Mouse (Mus musculus): ENCODE measurements around the gene Pnmal2. TPM values are rescaled to one million over a fixed set of nuclear protein-coding genes. Genes with fewer than 3 reads are reported as not detected.

Gene Pnmal2
- polyA plus RNA-seq, 1 experiment from 2014 or later = 0.41 TPM

- H3K27me3 ChIP-seq (replicated peaks) = no peaks in the 10 kb centered on the region
- no peaks in the 10 kb centered on the region for H3K9me3 ChIP-seq (replicated peaks)
- 59% methylated on average over 13 of the region's 13 CpGs for WGBS (ENCODE audit: insufficient replicate concordance)
- no peak overlapping the region for H3K4me3 ChIP-seq
- no peak; the same call in 1 of the 2 replicates for ATAC-seq
- peaks cover 48% of the 10 kb centered on the region for H3K4me1 ChIP-seq
- H3K27ac ChIP-seq = 0 out of 2 replicates have a peak overlapping the region, but pooled peaks have one; percentile 17
- no peak overlapping the region for H3K9ac ChIP-seq
- peak overlapping the region; percentile 20 for H3K4me2 ChIP-seq
- H3K36me3 ChIP-seq = peaks cover 73% of the 10 kb centered on the region
These were observed 24.9 kb upstream of the Pnmal2 start for GRCm38 (mm10) chr7:16919395-16920149.

DNA sequence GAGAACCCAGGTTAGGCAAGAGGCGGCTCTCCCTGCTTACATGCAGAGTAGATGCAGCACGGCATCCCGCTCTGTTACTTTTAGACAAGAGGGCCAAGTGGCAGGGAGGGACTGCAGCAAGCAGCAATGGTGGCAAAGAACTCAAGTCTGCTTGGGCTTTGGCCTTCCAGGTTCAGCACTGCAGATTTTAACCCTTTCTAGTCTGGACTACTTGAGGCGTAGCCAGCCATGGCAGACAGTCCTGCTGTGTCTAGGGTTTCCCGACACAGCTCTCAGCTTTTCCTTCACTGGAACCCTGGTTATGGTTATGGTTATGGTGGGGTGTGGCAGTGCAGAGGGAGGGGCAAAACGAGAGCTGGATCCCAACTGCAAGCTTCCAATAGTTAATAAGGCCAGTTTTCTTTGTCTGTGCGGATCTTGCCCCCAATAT, 24.3 kb upstream of the Pnmal2 start:
- peaks cover 67% of the 10 kb centered on the region for H3K36me3 ChIP-seq
- peak overlapping the region; percentile 20; the same call in 1 of the 2 replicates for H3K4me2 ChIP-seq
- WGBS (ENCODE audit: insufficient replicate concordance) = 86% methylated on average over 7 of the region's 7 CpGs
- no peak overlapping the region for H3K9ac ChIP-seq
- H3K9me3 ChIP-seq (replicated peaks) = no peaks in the 10 kb centered on the region
- no peak overlapping the region for H3K4me3 ChIP-seq
- no peaks in the 10 kb centered on the region for H3K27me3 ChIP-seq (replicated peaks)
- no peak for ATAC-seq
- H3K27ac ChIP-seq = no peak overlapping the region
- peaks cover 53% of the 10 kb centered on the region for H3K4me1 ChIP-seq

GRCm38 (mm10) chr7:16920818-16921791, 23.4 kb upstream of the Pnmal2 start:
- peak overlapping the region; percentile 98 for H3K4me2 ChIP-seq
- H3K9ac ChIP-seq = peak overlapping the region; percentile 98
- H3K4me1 ChIP-seq = peaks cover 53% of the 10 kb centered on the region
- H3K4me3 ChIP-seq = peak overlapping the region; percentile 95; the same call in 1 of the 2 replicates
- WGBS (ENCODE audit: insufficient replicate concordance) = 71% methylated on average over 21 of the region's 21 CpGs
- no peaks in the 10 kb centered on the region for H3K9me3 ChIP-seq (replicated peaks)
- ATAC-seq = no peak
- peak overlapping the region; percentile 96 for H3K27ac ChIP-seq
- peaks cover 59% of the 10 kb centered on the region for H3K36me3 ChIP-seq
- no peaks in the 10 kb centered on the region for H3K27me3 ChIP-seq (replicated peaks)

- Histone ChIP-seq H3K4me1 (peaks cover 53% of the 10 kb centered on the region), H3K36me3 (peaks cover 51% of the 10 kb centered on the region), H3K27ac (peak overlapping the region; percentile 96), H3K27me3 (replicated peaks) (no peaks in the 10 kb centered on the region), H3K4me2 (peak overlapping the region; percentile 98), H3K4me3 (peak overlapping the region; percentile 95), H3K9ac (peak overlapping the region; percentile 98), H3K9me3 (replicated peaks) (no peaks in the 10 kb centered on the region)
- ATAC-seq = no peak
- 25% methylated on average over 6 of the region's 6 CpGs for WGBS (ENCODE audit: insufficient replicate concordance)
These were observed 22.6 kb upstream of the Pnmal2 start for GRCm38 (mm10) chr7:16921881-16922335.

- WGBS (ENCODE audit: insufficient replicate concordance) = 35% methylated on average over 10 of the region's 10 CpGs
- Histone ChIP-seq H3K4me3 (peak overlapping the region; percentile 95), H3K9ac (peak overlapping the region; percentile 98), H3K27ac (peak overlapping the region; percentile 96), H3K9me3 (replicated peaks) (no peaks in the 10 kb centered on the region), H3K4me2 (peak overlapping the region; percentile 98), H3K4me1 (peaks cover 53% of the 10 kb centered on the region), H3K36me3 (peaks cover 45% of the 10 kb centered on the region), H3K27me3 (replicated peaks) (no peaks in the 10 kb centered on the region)
- no peak for ATAC-seq
These were observed 22.0 kb upstream of the Pnmal2 start for GRCm38 (mm10) chr7:16922360-16922973.

GRCm38 (mm10) chr7:16923283-16924036, 21.0 kb upstream of the Pnmal2 start:
- Histone ChIP-seq H3K27me3 (replicated peaks) (no peaks in the 10 kb centered on the region), H3K4me1 (peaks cover 53% of the 10 kb centered on the region), H3K36me3 (peaks cover 35% of the 10 kb centered on the region), H3K4me3 (peak overlapping the region; percentile 95), H3K27ac (peak overlapping the region; percentile 96), H3K4me2 (peak overlapping the region; percentile 98), H3K9ac (peak overlapping the region; percentile 98), H3K9me3 (replicated peaks) (no peaks in the 10 kb centered on the region)
- under 1% methylated on average over 55 of the region's 57 CpGs for WGBS (ENCODE audit: insufficient replicate concordance)
- ATAC-seq = no peak

- H3K4me2 ChIP-seq = peak within 1 kb of the TSS; percentile 98
- ATAC-seq = peak; percentile 88
- H3K4me3 ChIP-seq = peak within 1 kb of the TSS; percentile 95
- peaks cover 46% of the 10 kb centered on the region for H3K4me1 ChIP-seq
- peaks cover 28% of the 10 kb centered on the region for H3K36me3 ChIP-seq
- WGBS (ENCODE audit: insufficient replicate concordance) = 2% methylated on average over 64 of the region's 64 CpGs
- no peaks in the 10 kb centered on the region for H3K9me3 ChIP-seq (replicated peaks)
- peak within 1 kb of the TSS; percentile 98 for H3K9ac ChIP-seq
- peak within 1 kb of the TSS; percentile 96 for H3K27ac ChIP-seq
- no peaks in the 10 kb centered on the region for H3K27me3 ChIP-seq (replicated peaks)
These were observed 20.2 kb upstream of the Pnmal2 start, which contains the start of gene Calm3 for GRCm38 (mm10) chr7:16924037-16924834. Gene Calm3, minus strand, starts transcription at chr7:16924114.

- 50% methylated on average over 2 of the region's 2 CpGs for WGBS (ENCODE audit: insufficient replicate concordance)
- ATAC-seq = no peak
- H3K9me3 ChIP-seq (replicated peaks) = no peaks in the 10 kb centered on the region
- H3K27me3 ChIP-seq (replicated peaks) = no peaks in the 10 kb centered on the region
- no peak overlapping the region for H3K27ac ChIP-seq
- H3K4me3 ChIP-seq = no peak overlapping the region
- peaks cover 5% of the 10 kb centered on the region for H3K4me1 ChIP-seq
- H3K36me3 ChIP-seq = no peaks in the 10 kb centered on the region
- no peak overlapping the region for H3K4me2 ChIP-seq
- H3K9ac ChIP-seq = no peak overlapping the region
These were observed 16.1 kb upstream of the Pnmal2 start for GRCm38 (mm10) chr7:16928341-16928740.

- no peak for ATAC-seq
These were observed 13.6 kb upstream of the Pnmal2 start for GRCm38 (mm10) chr7:16930850-16931249.

GRCm38 (mm10) chr7:16931968-16932627, 12.4 kb upstream of the Pnmal2 start:
- Histone ChIP-seq H3K9ac (no peak overlapping the region), H3K36me3 (no peaks in the 10 kb centered on the region), H3K4me3 (no peak overlapping the region), H3K4me1 (no peaks in the 10 kb centered on the region), H3K4me2 (no peak overlapping the region), H3K9me3 (replicated peaks) (no peaks in the 10 kb centered on the region), H3K27ac (no peak overlapping the region), H3K27me3 (replicated peaks) (peaks cover 12% of the 10 kb centered on the region)
- WGBS (ENCODE audit: insufficient replicate concordance) = 18% methylated on average over 14 of the region's 14 CpGs
- ATAC-seq = peak; percentile 51

More at GRCm38 (mm10) chr7:16930850-16931249, 13.6 kb upstream of the Pnmal2 start:
- Histone ChIP-seq H3K27ac (no peak overlapping the region), H3K4me2 (no peak overlapping the region), H3K9ac (no peak overlapping the region), H3K4me3 (no peak overlapping the region), H3K36me3 (no peaks in the 10 kb centered on the region), H3K9me3 (replicated peaks) (no peaks in the 10 kb centered on the region), H3K4me1 (no peaks in the 10 kb centered on the region), H3K27me3 (replicated peaks) (peaks cover 8% of the 10 kb centered on the region)
- 2% methylated on average over 1 of the region's 1 CpGs for WGBS (ENCODE audit: insufficient replicate concordance)
